Mouse (Mus musculus) heart, embryonic 12.5 days (tissue): ENCODE results near the gene Zic5. TPM values are rescaled to one million over a fixed set of nuclear protein-coding genes. Genes with fewer than 3 reads are reported as not detected.
A peak's percentile ranks its signal among the peaks of the same experiment; 100 is the strongest.

Source experiments
- ATAC-seq: fragments of 200-750 bp; cut with Nextera tagmentation; 2 replicates; pipeline ENCODE4 v1.8.0; 2017; ENCODE audit warnings: moderate TSS enrichment, moderate library complexity; ENCODE audit not compliant: insufficient number of reproducible peaks, low FRiP score
- H3K27ac ChIP-seq: fragments of 300-500 bp; sonication (generic); 2 replicates; pipeline ENCODE4 v1.5.1; 2016; ENCODE audit warnings: mild to moderate bottlenecking, moderate library complexity; ENCODE audit not compliant: poor library complexity, severe bottlenecking
- H3K27me3 ChIP-seq: fragments of 300-500 bp; sonication (generic); replicated peaks from 2 replicates; pipeline ENCODE4 v1.6.1; 2016; ENCODE audit warnings: mild to moderate bottlenecking, moderate library complexity
- H3K36me3 ChIP-seq: fragments of 300-500 bp; sonication (generic); 2 replicates; pipeline ENCODE4 v1.6.1; 2016; ENCODE audit warnings: mild to moderate bottlenecking, moderate library complexity
- H3K4me1 ChIP-seq: fragments of 300-500 bp; sonication (generic); replicated peaks from 2 replicates; pipeline ENCODE4 v1.6.1; 2016; ENCODE audit warnings: mild to moderate bottlenecking
- H3K4me2 ChIP-seq: fragments of 300-500 bp; sonication (generic); 2 replicates; pipeline ENCODE4 v1.6.1; 2016; ENCODE audit warnings: mild to moderate bottlenecking, moderate library complexity
- H3K4me3 ChIP-seq: fragments of 300-500 bp; sonication (generic); 2 replicates; pipeline ENCODE4 v1.5.1; 2016; ENCODE audit warnings: mild to moderate bottlenecking
- H3K9ac ChIP-seq: fragments of 300-500 bp; sonication (generic); 2 replicates; pipeline ENCODE4 v1.6.1; 2016; ENCODE audit warnings: mild to moderate bottlenecking, moderate library complexity
- H3K9me3 ChIP-seq: fragments of 300-500 bp; sonication (generic); replicated peaks from 2 replicates; pipeline ENCODE4 v1.6.1; 2016; ENCODE audit warnings: mild to moderate bottlenecking, moderate library complexity
- WGBS: fragments of 180-500 bp; shearing (Covaris S2); methylation state at CpG from one replicate; pipeline ENCODE4 v1.1.7; 2016; 5-methylcytosine and 5-hydroxymethylcytosine counted together
- polyA plus RNA-seq: library from polyadenylated mRNA; unstranded; fragments of >200 nt; fragmentation: Nextera tagmentation; extraction: Ambion mirVana; gene quantifications from 2 replicates; pipeline ENCODE4 v1.2.1, GENCODE M21; 2016

The Zic5 gene
- polyA plus RNA-seq, 1 experiment from 2014 or later, result 0.04 TPM

DNA sequence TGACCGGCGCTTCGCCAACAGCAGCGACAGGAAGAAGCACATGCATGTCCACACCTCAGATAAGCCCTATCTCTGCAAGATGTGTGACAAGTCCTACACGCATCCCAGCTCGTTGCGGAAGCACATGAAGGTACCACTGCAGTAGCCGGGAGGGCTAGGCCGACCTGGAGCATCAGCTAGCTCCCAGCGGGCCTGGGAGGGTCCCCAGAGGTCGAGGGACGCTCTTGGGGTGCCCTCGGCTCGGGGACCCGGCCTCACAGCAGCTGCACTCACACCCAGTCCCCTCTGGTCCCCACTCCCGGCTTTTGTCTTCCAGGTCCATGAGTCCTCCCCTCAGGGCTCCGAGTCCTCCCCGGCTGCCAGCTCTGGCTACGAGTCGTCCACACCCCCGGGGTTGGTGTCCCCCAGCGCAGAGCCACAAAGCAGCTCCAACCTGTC is 13.1 kb upstream of the Zic5 start:
- H3K36me3 ChIP-seq, result no peaks in the 10 kb centered on the region
- H3K4me2 ChIP-seq, result peak overlapping the region; percentile 49
- H3K27ac ChIP-seq, result no peak overlapping the region
- peaks cover 87% of the 10 kb centered on the region for H3K27me3 ChIP-seq
- ATAC-seq, result no peak
- H3K9me3 ChIP-seq, result no peaks in the 10 kb centered on the region
- WGBS, result 2% methylated on average over 22 of the region's 22 CpGs
- H3K9ac ChIP-seq, result no peak overlapping the region
- peak overlapping the region; percentile 17; the same call in 1 of the 2 replicates for H3K4me3 ChIP-seq
- H3K4me1 ChIP-seq, result peaks cover 33% of the 10 kb centered on the region

DNA sequence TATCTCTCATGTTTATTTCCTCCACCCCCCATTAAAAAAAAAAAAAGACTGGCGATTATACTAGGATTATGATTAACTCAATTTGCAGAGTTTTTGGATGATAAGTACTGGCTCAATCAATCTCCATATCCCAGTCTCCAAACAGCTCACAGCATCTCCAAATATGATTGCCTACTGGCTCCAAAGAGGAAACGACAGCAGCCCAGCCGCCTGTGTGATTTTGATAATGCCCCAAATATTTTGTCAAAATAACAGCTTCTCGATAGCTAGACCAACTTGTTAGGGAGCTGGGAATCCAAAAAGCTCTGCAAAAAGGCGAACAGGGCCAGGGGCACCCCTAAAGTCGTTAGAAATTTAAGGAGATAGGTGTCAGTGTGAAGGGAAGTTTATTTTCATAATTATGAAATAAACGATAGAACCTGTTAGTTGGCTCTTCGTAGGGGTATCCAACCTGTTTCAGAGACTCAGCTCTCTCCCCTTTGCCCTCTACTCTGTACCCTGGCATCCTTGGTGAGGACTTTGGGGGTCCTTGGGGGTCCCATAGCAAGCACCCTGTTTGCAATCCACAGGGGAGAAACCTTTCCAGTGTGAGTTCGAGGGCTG is 12.6 kb upstream of the Zic5 start:
- no peak overlapping the region for H3K4me3 ChIP-seq
- H3K4me2 ChIP-seq, result no peak overlapping the region
- peaks cover 33% of the 10 kb centered on the region for H3K4me1 ChIP-seq
- no peak overlapping the region for H3K27ac ChIP-seq
- no peak for ATAC-seq
- H3K9ac ChIP-seq, result no peak overlapping the region
- no peaks in the 10 kb centered on the region for H3K9me3 ChIP-seq
- 2% methylated on average over 9 of the region's 9 CpGs for WGBS
- H3K36me3 ChIP-seq, result no peaks in the 10 kb centered on the region
- peaks cover 87% of the 10 kb centered on the region for H3K27me3 ChIP-seq

DNA sequence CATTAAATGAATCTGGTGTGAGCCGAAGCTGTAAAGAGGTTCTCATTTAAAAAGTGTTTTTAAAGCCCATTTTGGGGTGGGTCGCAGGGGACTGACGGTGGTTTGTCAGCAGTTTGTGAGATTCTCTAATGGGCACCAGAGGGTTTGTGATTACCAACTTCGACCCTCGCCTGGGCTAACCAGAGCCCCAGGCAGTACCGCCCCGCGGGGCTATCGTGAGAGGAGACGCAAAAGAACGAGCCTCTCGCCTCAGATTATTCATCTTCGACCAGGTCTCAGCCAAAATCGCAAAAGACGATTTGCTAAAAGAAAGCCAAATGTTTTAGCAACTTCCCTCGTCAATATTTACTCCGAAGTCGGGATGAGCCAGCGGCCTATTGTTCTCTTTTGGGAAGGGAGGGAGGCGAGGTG is 11.8 kb upstream of the Zic5 start:
- Histone ChIP-seq H3K27ac (no peak overlapping the region), H3K9ac (no peak overlapping the region)

DNA sequence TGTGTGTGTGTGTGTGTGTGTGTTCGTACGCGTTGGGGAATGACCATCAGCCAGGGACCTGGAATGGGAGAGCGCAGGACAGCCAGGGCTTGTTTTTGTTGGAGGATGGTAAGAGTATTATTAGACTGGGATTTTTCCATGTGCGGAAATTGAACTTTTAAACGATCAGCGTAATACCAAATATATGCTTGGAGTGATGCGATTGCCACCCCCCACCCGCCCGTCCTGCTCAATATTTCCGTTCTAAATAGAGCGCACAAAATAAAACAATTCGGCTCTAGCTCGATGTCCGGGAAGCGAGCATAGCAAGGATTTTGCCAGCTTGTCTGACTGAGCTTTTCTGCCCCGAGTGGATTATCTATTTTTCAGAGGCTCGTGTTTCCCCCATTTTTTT is 11.3 kb upstream of the Zic5 start:
- ATAC-seq, result no peak
- no peaks in the 10 kb centered on the region for H3K36me3 ChIP-seq
- H3K4me2 ChIP-seq, result 0 out of 2 replicates have a peak overlapping the region, but pooled peaks have one; percentile 85

More for the DNA sequence above, 11.8 kb upstream of the Zic5 start:
- Histone ChIP-seq H3K36me3 (no peaks in the 10 kb centered on the region), H3K4me3 (no peak overlapping the region), H3K4me2 (no peak overlapping the region), H3K9me3 (no peaks in the 10 kb centered on the region), H3K4me1 (peaks cover 33% of the 10 kb centered on the region), H3K27me3 (peaks cover 87% of the 10 kb centered on the region)
- under 1% methylated on average over 20 of the region's 20 CpGs for WGBS
- no peak for ATAC-seq

DNA sequence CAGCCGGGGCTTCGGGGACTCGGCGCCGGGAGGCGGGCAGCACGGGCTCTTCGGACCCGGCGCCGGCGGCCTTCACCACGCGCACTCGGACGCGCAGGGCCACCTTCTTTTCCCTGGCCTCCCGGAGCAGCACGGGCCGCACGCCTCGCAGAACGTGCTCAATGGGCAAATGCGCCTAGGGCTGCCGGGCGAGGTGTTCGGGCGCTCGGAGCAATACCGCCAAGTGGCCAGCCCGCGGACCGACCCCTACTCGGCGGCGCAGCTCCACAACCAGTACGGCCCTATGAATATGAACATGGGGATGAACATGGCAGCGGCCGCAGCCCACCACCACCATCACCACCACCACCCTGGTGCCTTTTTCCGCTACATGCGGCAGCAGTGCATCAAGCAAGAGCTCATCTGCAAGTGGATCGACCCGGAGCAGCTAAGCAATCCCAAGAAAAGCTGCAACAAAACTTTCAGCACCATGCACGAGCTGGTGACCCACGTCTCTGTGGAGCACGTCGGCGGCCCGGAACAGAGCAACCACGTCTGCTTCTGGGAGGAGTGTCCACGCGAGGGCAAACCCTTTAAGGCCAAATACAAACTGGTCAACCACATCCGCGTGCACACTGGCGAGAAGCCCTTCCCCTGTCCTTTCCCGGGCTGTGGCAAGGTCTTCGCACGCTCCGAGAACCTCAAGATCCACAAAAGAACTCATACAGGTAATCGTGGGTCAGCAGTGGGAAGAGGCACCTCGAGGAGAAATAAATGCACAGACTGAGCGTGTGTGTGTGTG is 10.8 kb upstream of the Zic5 start:
- H3K4me1 ChIP-seq, result peaks cover 33% of the 10 kb centered on the region
- peak overlapping the region; percentile 54 for H3K4me3 ChIP-seq
- H3K4me2 ChIP-seq, result peak overlapping the region; percentile 85
- no peak for ATAC-seq
- peaks cover 85% of the 10 kb centered on the region for H3K27me3 ChIP-seq
- no peaks in the 10 kb centered on the region for H3K9me3 ChIP-seq
- under 1% methylated on average over 62 of the region's 62 CpGs for WGBS
- no peak overlapping the region for H3K9ac ChIP-seq
- no peaks in the 10 kb centered on the region for H3K36me3 ChIP-seq
- H3K27ac ChIP-seq, result no peak overlapping the region

More for the DNA sequence above, 11.3 kb upstream of the Zic5 start:
- peaks cover 33% of the 10 kb centered on the region for H3K4me1 ChIP-seq
- H3K27me3 ChIP-seq, result peaks cover 85% of the 10 kb centered on the region
- H3K9me3 ChIP-seq, result no peaks in the 10 kb centered on the region
- no peak overlapping the region for H3K9ac ChIP-seq
- no peak overlapping the region for H3K27ac ChIP-seq
- no peak overlapping the region for H3K4me3 ChIP-seq
- 1% methylated on average over 18 of the region's 18 CpGs for WGBS

DNA sequence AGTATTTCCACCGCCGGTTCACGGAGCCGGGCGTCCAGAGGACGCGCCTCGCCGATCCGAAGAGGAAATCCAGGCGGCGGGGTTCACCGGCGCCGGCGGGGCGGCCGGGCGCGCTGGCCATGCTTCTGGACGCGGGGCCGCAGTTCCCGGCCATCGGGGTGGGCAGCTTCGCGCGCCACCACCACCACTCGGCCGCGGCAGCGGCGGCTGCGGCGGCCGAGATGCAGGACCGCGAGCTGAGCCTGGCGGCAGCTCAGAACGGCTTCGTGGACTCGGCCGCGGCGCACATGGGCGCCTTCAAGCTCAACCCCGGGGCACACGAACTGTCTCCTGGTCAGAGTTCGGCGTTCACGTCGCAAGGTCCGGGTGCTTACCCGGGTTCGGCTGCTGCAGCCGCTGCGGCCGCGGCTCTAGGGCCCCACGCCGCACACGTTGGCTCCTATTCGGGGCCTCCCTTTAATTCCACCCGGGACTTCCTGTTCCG is 10.1 kb upstream of the Zic5 start:
- Histone ChIP-seq H3K9ac (peak overlapping the region; percentile 35; the same call in 1 of the 2 replicates), H3K4me3 (peak overlapping the region; percentile 54), H3K4me2 (peak overlapping the region; percentile 85), H3K4me1 (peaks cover 33% of the 10 kb centered on the region), H3K27ac (no peak overlapping the region), H3K27me3 (peaks cover 85% of the 10 kb centered on the region), H3K9me3 (no peaks in the 10 kb centered on the region), H3K36me3 (no peaks in the 10 kb centered on the region)
- 2% methylated on average over 65 of the region's 65 CpGs for WGBS
- no peak for ATAC-seq

DNA sequence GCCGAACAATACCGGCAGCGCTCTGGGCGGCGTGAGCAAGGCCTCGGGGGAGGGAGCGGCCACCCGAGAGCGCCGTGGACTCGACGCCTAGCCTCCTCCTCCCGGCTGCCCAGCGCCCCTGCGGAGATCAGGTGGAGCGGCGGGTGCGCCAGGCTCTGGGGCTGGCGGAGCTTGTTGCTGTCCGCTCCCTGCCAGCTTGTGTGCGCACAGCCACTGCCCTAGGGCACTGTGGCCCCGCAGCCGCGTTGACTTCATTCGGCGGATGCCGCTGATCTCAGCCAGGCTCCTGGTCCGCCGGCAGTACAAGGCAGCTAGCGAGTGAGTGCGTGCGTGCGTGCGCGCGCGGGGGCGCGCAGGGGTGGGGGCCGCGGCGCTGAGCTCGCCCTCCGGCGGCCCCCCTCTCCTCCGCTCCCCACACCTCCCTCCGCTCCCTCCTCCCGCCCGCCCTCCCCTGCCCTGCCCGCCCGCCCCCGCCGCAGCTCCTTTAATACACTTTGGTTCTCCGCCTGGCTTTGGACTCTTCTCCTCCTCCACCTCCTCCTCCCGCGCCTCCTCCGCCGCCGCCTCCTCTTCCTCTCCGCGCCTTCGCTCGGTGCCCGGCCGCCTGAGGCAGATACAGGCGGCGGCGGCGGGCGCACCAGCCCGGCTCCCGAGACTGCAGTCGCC is 9.5 kb upstream of the Zic5 start, which contains the start of gene Zic2:
Gene Zic2 (plus strand): TSS at position 545 of the 666 bp plus-strand sequence.
- Histone ChIP-seq H3K4me2 (peak within 1 kb of the TSS; percentile 85), H3K27me3 (peaks cover 80% of the 10 kb centered on the region), H3K36me3 (no peaks in the 10 kb centered on the region), H3K4me1 (peaks cover 33% of the 10 kb centered on the region), H3K27ac (no peak within 1 kb of the TSS), H3K9me3 (no peaks in the 10 kb centered on the region), H3K9ac (peak within 1 kb of the TSS; percentile 35; the same call in 1 of the 2 replicates), H3K4me3 (peak within 1 kb of the TSS; percentile 54)
- under 1% methylated on average over 47 of the region's 73 CpGs for WGBS
- peak; percentile 40; the same call in 1 of the 2 replicates for ATAC-seq

DNA sequence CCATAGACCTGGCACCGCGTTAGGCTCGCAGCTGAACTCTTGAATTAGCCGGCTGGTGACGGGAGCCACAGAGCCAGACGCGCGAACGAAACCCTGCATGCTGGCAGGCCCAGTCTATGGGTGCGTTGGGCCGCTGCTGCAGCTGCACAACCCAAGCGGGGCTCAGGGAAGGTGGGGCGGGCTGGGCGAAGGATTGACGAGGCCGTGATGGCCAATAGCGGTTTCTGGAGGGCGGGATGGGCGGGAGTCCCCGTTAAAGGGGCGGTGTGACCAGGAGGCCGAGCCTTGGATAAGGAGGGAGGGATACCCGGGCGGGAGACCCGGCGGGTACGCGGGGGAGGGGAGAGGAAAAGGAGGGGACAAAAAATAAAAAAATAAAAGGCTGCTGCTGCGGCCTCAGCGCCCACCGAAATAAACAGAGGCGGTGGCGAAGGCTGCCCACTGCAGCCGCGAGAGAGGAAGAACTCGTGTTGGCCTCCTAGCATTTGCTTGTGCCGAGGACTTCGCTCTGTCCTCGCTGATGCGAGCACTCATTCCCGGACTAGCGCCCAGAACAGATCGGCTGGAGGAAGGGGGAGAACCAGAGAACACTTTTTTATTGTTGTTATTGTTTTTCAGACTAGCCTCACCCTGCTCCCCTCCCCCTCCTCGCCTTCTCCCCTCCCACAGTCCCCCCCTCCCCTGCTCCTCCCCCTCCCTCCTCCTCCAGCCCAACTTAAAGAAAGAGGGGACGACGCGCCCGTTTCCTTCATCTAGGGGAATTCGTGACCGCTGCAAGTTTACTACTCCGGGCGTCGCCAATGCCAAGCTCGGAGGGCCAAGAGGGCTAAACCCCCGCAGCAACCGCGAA is 8.8 kb upstream of the Zic5 start:
- H3K9ac ChIP-seq, result peak overlapping the region; percentile 35; the same call in 1 of the 2 replicates
- no peak overlapping the region for H3K27ac ChIP-seq
- peaks cover 78% of the 10 kb centered on the region for H3K27me3 ChIP-seq
- peak overlapping the region; percentile 85 for H3K4me2 ChIP-seq
- ATAC-seq, result peak; percentile 41; the same call in 1 of the 2 replicates
- H3K9me3 ChIP-seq, result no peaks in the 10 kb centered on the region
- peak overlapping the region; percentile 54 for H3K4me3 ChIP-seq
- H3K36me3 ChIP-seq, result no peaks in the 10 kb centered on the region
- H3K4me1 ChIP-seq, result peaks cover 33% of the 10 kb centered on the region
- WGBS, result under 1% methylated on average over 56 of the region's 57 CpGs

DNA sequence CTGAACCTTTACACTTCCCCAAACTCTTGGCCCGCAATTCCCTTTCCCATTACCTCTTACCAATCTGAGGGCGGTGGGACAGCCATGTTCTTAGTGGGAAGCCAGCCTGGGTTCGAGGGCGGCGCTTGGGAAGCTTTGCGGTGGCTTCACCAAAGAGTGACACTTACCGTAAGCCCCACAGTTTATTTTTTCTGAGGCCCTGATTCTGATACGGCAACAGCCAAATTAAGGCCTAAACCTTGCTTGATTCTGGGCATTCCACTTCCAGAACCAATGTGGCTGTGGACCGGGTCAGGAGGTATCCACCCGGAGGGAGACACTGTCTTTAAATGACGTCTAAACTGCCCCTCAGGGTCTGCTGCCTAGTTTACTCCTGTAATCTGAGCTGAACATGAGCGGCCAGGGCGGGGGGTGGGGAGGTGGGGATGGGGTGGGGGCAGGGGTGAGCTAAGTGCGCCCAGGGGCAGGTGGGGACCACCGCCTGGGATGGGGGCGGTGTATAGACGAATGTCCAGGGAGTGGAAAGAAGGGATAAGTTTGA is 7.8 kb upstream of the Zic5 start:
- Histone ChIP-seq H3K27ac (no peak overlapping the region), H3K27me3 (peaks cover 80% of the 10 kb centered on the region), H3K9ac (no peak overlapping the region), H3K36me3 (no peaks in the 10 kb centered on the region), H3K4me3 (no peak overlapping the region), H3K4me2 (no peak overlapping the region; the same call in 1 of the 2 replicates), H3K9me3 (no peaks in the 10 kb centered on the region), H3K4me1 (peaks cover 27% of the 10 kb centered on the region)
- WGBS, result under 1% methylated on average over 17 of the region's 17 CpGs
- no peak for ATAC-seq

DNA sequence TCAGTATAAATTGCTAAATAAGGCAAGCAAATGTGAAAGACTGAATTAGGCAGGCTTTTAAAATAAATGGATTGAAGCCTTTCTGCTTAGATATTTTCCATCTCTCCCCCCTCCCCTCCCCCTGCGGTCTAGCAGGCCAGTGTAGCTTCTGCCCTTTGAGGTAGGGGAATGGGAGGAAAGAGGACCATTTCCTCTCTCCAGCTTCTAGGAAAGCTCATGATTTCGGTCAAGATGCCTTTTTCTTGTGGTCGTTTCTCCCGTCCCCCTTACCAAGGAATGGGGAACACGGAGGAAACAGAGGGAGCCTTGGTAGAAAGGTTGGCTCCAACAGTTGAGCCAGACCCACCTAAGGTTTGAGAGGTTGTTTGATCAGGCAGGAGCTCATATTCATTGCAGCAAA is 7.2 kb upstream of the Zic5 start:
- no peak for ATAC-seq
- H3K9ac ChIP-seq, result no peak overlapping the region
- no peak overlapping the region for H3K4me3 ChIP-seq
- H3K36me3 ChIP-seq, result no peaks in the 10 kb centered on the region
- no peak overlapping the region for H3K4me2 ChIP-seq
- no peak overlapping the region for H3K27ac ChIP-seq
- peaks cover 79% of the 10 kb centered on the region for H3K27me3 ChIP-seq
- under 1% methylated on average over 5 of the region's 5 CpGs for WGBS
- H3K9me3 ChIP-seq, result no peaks in the 10 kb centered on the region
- peaks cover 27% of the 10 kb centered on the region for H3K4me1 ChIP-seq
